ENCODE assay signal across 9 mouse cellular contexts in genomic region chr9:69133696-69134095, GRCm38 (mm10).
DNase-seq lines count a peak whose midpoint lies in the region; ATAC-seq lines count a peak whose summit lies in the region.
"Had no signal": no experiment of that assay in that cellular context is flagged by ENCODE, and none has a peak within 500 bp of the region (broad histone marks: within the 10 kb centered on the region; RNA-seq: fewer than 3 reads in every experiment).

No protein-coding gene starts in this region.

- no peaks in the 10 kb centered on the region for H3K36me3 ChIP-seq in hindbrain, embryonic 16.5 days (ENCODE audit: control insufficient read depth, insufficient read depth, low read length)
- no peaks in the 10 kb centered on the region for H3K36me3 ChIP-seq in hindbrain, embryonic 12.5 days
- no peaks in the 10 kb centered on the region for H3K36me3 ChIP-seq in heart, embryonic 13.5 days
- no peaks in the 10 kb centered on the region for H3K36me3 ChIP-seq in lung, embryonic 16.5 days (ENCODE audit: control insufficient read depth, insufficient read depth, low read length)

- H3K9ac ChIP-seq in hindbrain, embryonic 16.5 days (ENCODE audit: low read depth, low read length): no peak overlapping the region
- no peak overlapping the region for H3K9ac ChIP-seq in hindbrain, embryonic 12.5 days
- H3K9ac ChIP-seq in heart, embryonic 13.5 days: no peak overlapping the region
- H3K9ac ChIP-seq in lung, embryonic 16.5 days (ENCODE audit: low read length): no peak overlapping the region

- peak; percentile 66 for DNase-seq in embryo, embryonic 10.5 days (ENCODE audit: low spot score)
- no peak for DNase-seq in thymus, postnatal 10 days (ENCODE audit: low spot score in 2 of 2)
- no peak for DNase-seq in frontal cortex, postnatal 14 days (ENCODE audit: low spot score in 2 of 2)
- no peak for DNase-seq in thymus, postnatal 0 days (ENCODE audit: low spot score)

- H3K4me3 ChIP-seq in hindbrain, embryonic 16.5 days (ENCODE audit: low read length): no peak overlapping the region
- H3K4me3 ChIP-seq in hindbrain, embryonic 12.5 days: no peak overlapping the region
- H3K4me3 ChIP-seq in heart, embryonic 13.5 days: no peak overlapping the region
- no peak overlapping the region for H3K4me3 ChIP-seq in lung, embryonic 16.5 days (ENCODE audit: low read length)

- WGBS in hindbrain, embryonic 16.5 days: 77% methylated on average over 7 of the region's 7 CpGs
- 79% methylated on average over 7 of the region's 7 CpGs for WGBS in hindbrain, embryonic 12.5 days
- 42% methylated on average over 7 of the region's 7 CpGs for WGBS in heart, embryonic 13.5 days
- WGBS in lung, embryonic 16.5 days: 26% methylated on average over 7 of the region's 7 CpGs

- no peak overlapping the region for H3K4me2 ChIP-seq in hindbrain, embryonic 16.5 days (ENCODE audit: low read length)
- no peak overlapping the region for H3K4me2 ChIP-seq in hindbrain, embryonic 12.5 days (replicated peaks)
- H3K4me2 ChIP-seq in heart, embryonic 13.5 days: 0 out of 2 replicates have a peak overlapping the region, but pooled peaks have one; percentile 2
- H3K4me2 ChIP-seq in lung, embryonic 16.5 days (ENCODE audit: low read depth, low read length): no peak overlapping the region; the same call in 1 of the 2 replicates

- H3K9me3 ChIP-seq in hindbrain, embryonic 16.5 days (ENCODE audit: control insufficient read depth, low read length): no peaks in the 10 kb centered on the region
- no peaks in the 10 kb centered on the region for H3K9me3 ChIP-seq in hindbrain, embryonic 12.5 days (replicated peaks)
- no peaks in the 10 kb centered on the region for H3K9me3 ChIP-seq in heart, embryonic 13.5 days
- H3K9me3 ChIP-seq in lung, embryonic 16.5 days (ENCODE audit: control insufficient read depth, low read length): no peaks in the 10 kb centered on the region

- H3K27ac ChIP-seq in hindbrain, embryonic 16.5 days (ENCODE audit: low read depth, low read length): 0 out of 2 replicates have a peak overlapping the region, but pooled peaks have one; percentile 9
- no peak overlapping the region for H3K27ac ChIP-seq in hindbrain, embryonic 12.5 days
- H3K27ac ChIP-seq in heart, embryonic 13.5 days (replicated peaks): 0 out of 2 replicates have a peak overlapping the region, but pooled peaks have one; percentile 20
- H3K27ac ChIP-seq in lung, embryonic 16.5 days (ENCODE audit: low read length): peak overlapping the region; percentile 53
- H3K27ac ChIP-seq: macrophage had no signal

- H3K27me3 ChIP-seq in hindbrain, embryonic 16.5 days (replicated peaks; ENCODE audit: control insufficient read depth, insufficient read depth, low read length): no peaks in the 10 kb centered on the region
- no peaks in the 10 kb centered on the region for H3K27me3 ChIP-seq in hindbrain, embryonic 12.5 days
- H3K27me3 ChIP-seq in heart, embryonic 13.5 days (replicated peaks): peaks cover 75% of the 10 kb centered on the region
- H3K27me3 ChIP-seq in lung, embryonic 16.5 days (ENCODE audit: control insufficient read depth, insufficient read depth, low read depth, low read length): no peaks in the 10 kb centered on the region

- peaks cover 5% of the 10 kb centered on the region for H3K4me1 ChIP-seq in hindbrain, embryonic 16.5 days (ENCODE audit: control insufficient read depth, insufficient read depth, low read depth, low read length)
- H3K4me1 ChIP-seq in hindbrain, embryonic 12.5 days: peaks cover 6% of the 10 kb centered on the region
- H3K4me1 ChIP-seq in heart, embryonic 13.5 days: peaks cover 27% of the 10 kb centered on the region
- peaks cover 17% of the 10 kb centered on the region for H3K4me1 ChIP-seq in lung, embryonic 16.5 days (replicated peaks; ENCODE audit: control insufficient read depth, insufficient read depth, low read length)

- no peak for ATAC-seq in hindbrain, embryonic 16.5 days
- no peak for ATAC-seq in hindbrain, embryonic 12.5 days (ENCODE audit: low FRiP score)
- no peak for ATAC-seq in heart, embryonic 13.5 days (ENCODE audit: extremely low read depth, insufficient number of reproducible peaks, low FRiP score, low TSS enrichment)
- peak; percentile 66 for ATAC-seq in lung, embryonic 16.5 days (ENCODE audit: low read depth)
